ENCODE assay signal across 8 mouse cellular contexts in the genomic region with DNA sequence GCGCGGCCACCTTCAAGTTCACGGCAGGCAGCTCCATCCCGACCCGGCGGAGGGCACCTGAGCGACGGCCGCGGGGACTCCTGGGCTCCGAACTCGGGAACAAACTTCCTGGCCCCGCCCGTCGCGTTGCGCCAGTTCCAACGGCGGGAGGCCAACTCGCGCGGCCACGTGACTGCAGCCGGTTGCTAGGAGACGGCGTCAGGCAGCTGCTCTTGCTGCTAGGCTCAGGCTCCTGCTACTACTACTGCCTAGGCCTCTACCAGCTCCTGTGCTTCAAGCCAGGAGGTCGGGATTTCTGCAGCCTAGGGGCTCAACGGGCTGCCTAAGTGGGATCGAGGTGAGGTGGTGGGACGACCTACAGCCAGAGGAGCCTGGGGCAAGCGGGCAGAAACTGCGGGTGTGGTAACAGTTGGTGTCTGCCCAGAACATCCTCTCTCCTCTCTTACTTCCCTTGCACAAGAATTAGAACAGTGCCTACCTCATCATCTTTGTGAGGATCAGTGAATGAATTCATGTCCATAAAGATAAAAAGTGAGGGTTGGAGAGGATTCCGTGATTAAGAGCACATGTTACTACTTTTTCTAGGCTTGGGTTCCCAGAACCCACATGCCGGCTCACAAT. TPM values are rescaled to one million over a fixed set of nuclear protein-coding genes. Genes with fewer than 3 reads are reported as not detected.
A peak's percentile ranks its signal among the peaks of the same experiment; 100 is the strongest.
DNase-seq lines count a peak whose midpoint lies in the region; ATAC-seq lines count a peak whose summit lies in the region.

A gene (minus strand): TSS at position 125 of the 621 bp plus-strand sequence.

- peaks cover 30% of the 10 kb centered on the region for H3K4me1 ChIP-seq in embryonic facial prominence, embryonic 13.5 days
- peaks cover 38% of the 10 kb centered on the region for H3K4me1 ChIP-seq in limb, embryonic 13.5 days
- H3K4me1 ChIP-seq in midbrain, embryonic 16.5 days (ENCODE audit: control insufficient read depth, insufficient read depth, low read length): peaks cover 10% of the 10 kb centered on the region

- peak within 1 kb of the TSS; percentile 83 for H3K4me3 ChIP-seq in embryonic facial prominence, embryonic 13.5 days
- peak within 1 kb of the TSS; percentile 89 for H3K4me3 ChIP-seq in limb, embryonic 13.5 days
- peak within 1 kb of the TSS; percentile 53 for H3K4me3 ChIP-seq in midbrain, embryonic 16.5 days (ENCODE audit: low read depth, low read length)

- no peaks in the 10 kb centered on the region for H3K9me3 ChIP-seq in embryonic facial prominence, embryonic 13.5 days
- H3K9me3 ChIP-seq in limb, embryonic 13.5 days: no peaks in the 10 kb centered on the region
- no peaks in the 10 kb centered on the region for H3K9me3 ChIP-seq in midbrain, embryonic 16.5 days (replicated peaks; ENCODE audit: control insufficient read depth, low read length, poor library complexity, severe bottlenecking)

- no peaks in the 10 kb centered on the region for H3K36me3 ChIP-seq in embryonic facial prominence, embryonic 13.5 days
- no peaks in the 10 kb centered on the region for H3K36me3 ChIP-seq in limb, embryonic 13.5 days
- no peaks in the 10 kb centered on the region for H3K36me3 ChIP-seq in midbrain, embryonic 16.5 days (ENCODE audit: control insufficient read depth, insufficient read depth, low read length)

- 5% methylated on average over 34 of the region's 34 CpGs for WGBS in embryonic facial prominence, embryonic 13.5 days
- WGBS in limb, embryonic 13.5 days: 5% methylated on average over 34 of the region's 34 CpGs
- whole genome bisulfite sequencing in midbrain, embryonic 16.5 days: 4% methylated on average over 33 of the region's 34 CpGs

- DNase-seq in 3134 (ENCODE audit: extremely low read depth, insufficient read length, low spot score): peak; percentile 92
- peak; percentile 98 for DNase-seq in adrenal gland, postnatal 36 days
- peak; percentile 98 for DNase-seq in heart, adult 18-20 months
- peak; percentile 95 to 97 for DNase-seq in kidney, adult 8-10 months
- DNase-seq in spleen, postnatal 10 days (ENCODE audit: low spot score in 2 of 2): peak; percentile 85 to 93

- H3K27ac ChIP-seq in embryonic facial prominence, embryonic 13.5 days: 0 out of 2 replicates have a peak within 1 kb of the TSS, but pooled peaks have one; percentile 22
- peak within 1 kb of the TSS; percentile 39; the same call in 1 of the 2 replicates for H3K27ac ChIP-seq in limb, embryonic 13.5 days
- H3K27ac ChIP-seq in midbrain, embryonic 16.5 days (ENCODE audit: low read length): peak within 1 kb of the TSS; percentile 78

- H3K4me2 ChIP-seq in embryonic facial prominence, embryonic 13.5 days: peak within 1 kb of the TSS; percentile 85
- peak within 1 kb of the TSS; percentile 90 for H3K4me2 ChIP-seq in limb, embryonic 13.5 days (replicated peaks)
- peak within 1 kb of the TSS; percentile 90 for H3K4me2 ChIP-seq in midbrain, embryonic 16.5 days (ENCODE audit: low read length)

- no peaks in the 10 kb centered on the region for H3K27me3 ChIP-seq in embryonic facial prominence, embryonic 13.5 days
- H3K27me3 ChIP-seq in limb, embryonic 13.5 days: no peaks in the 10 kb centered on the region
- H3K27me3 ChIP-seq in midbrain, embryonic 16.5 days (ENCODE audit: control insufficient read depth, insufficient read depth, low read depth, low read length): no peaks in the 10 kb centered on the region

- peak; percentile 82; the same call in 1 of the 2 replicates for ATAC-seq in embryonic facial prominence, embryonic 13.5 days (ENCODE audit: insufficient number of reproducible peaks, insufficient read depth, low FRiP score, low TSS enrichment, low read depth)
- ATAC-seq in limb, embryonic 13.5 days (ENCODE audit: low FRiP score, low read depth): peak; percentile 91
- ATAC-seq in midbrain, embryonic 16.5 days: peak; percentile 94

- peak within 1 kb of the TSS; percentile 88 for H3K9ac ChIP-seq in embryonic facial prominence, embryonic 13.5 days
- peak within 1 kb of the TSS; percentile 87 for H3K9ac ChIP-seq in limb, embryonic 13.5 days
- H3K9ac ChIP-seq in midbrain, embryonic 16.5 days (ENCODE audit: low read depth, low read length): peak within 1 kb of the TSS; percentile 68

RNA-seq across cellular contexts. Expression of the gene that starts here (rescaled TPM):
- total RNA-seq in adrenal gland, postnatal 36 days (2021): 10 to 100 TPM; 76.6 to 96.6 TPM
- 9.7 and 10.1 TPM in 2 replicates for polyA plus RNA-seq in embryonic facial prominence, embryonic 13.5 days (2015; fragmentation: Nextera tagmentation; extraction: Ambion mirVana)
- total RNA-seq in heart, adult 18-20 months (2021): 10 to 100 TPM; 47.8 to 50.4 TPM
- 13.2 and 14.1 TPM in 2 replicates for polyA plus RNA-seq in limb, embryonic 13.5 days (2015; fragmentation: Nextera tagmentation; extraction: Ambion mirVana)
- 7.7 and 8.1 TPM in 2 replicates for polyA plus RNA-seq in midbrain, embryonic 16.5 days (2015; fragmentation: Nextera tagmentation; extraction: Ambion mirVana)

Comparison
In these comparisons a context has a peak if more than half of its experiments do, and no peak if none do; other contexts are left out.
1. Peak in every context shown above with its lines: DNase-seq, ATAC-seq, H3K4me3 ChIP-seq and H3K27ac ChIP-seq.
2. H3K27ac ChIP-seq: peak in every context shown above with its lines; median percentile 78 in midbrain, embryonic 16.5 days; 39 in limb, embryonic 13.5 days; 22 in embryonic facial prominence, embryonic 13.5 days.